Mouse (Mus musculus) small intestine, adult 2 months (tissue): ENCODE measurements around the gene Gm10392. TPM values are rescaled to one million over a fixed set of nuclear protein-coding genes. Genes with fewer than 3 reads are reported as not detected.

Experiments used
- H3K27ac ChIP-seq: fragments of 200-500 bp; 2 replicates; pipeline ENCODE4 v1.5.1; 2012; ENCODE audit warnings: low read depth, low read length, control low read depth, inconsistent platforms; ENCODE audit not compliant: insufficient read depth
- H3K27me3 ChIP-seq: fragments of 200-500 bp; 2 replicates; pipeline ENCODE4 v1.6.1; 2012; ENCODE audit warnings: mild to moderate bottlenecking, moderate library complexity, low read length, inconsistent platforms; ENCODE audit not compliant: control insufficient read depth, insufficient read depth
- H3K36me3 ChIP-seq: fragments of 200-500 bp; 2 replicates; pipeline ENCODE4 v1.6.1; 2012; ENCODE audit warnings: mild to moderate bottlenecking, low read length, control low read depth, inconsistent platforms; ENCODE audit not compliant: control insufficient read depth, insufficient read depth
- H3K4me1 ChIP-seq: fragments of 200-500 bp; 2 replicates; pipeline ENCODE4 v1.6.1; 2012; ENCODE audit warnings: low read length, inconsistent platforms, mixed read lengths; ENCODE audit not compliant: control insufficient read depth, insufficient read depth, insufficient read length
- H3K4me3 ChIP-seq: fragments of 200-500 bp; 2 replicates; pipeline ENCODE4 v1.5.1; 2012; ENCODE audit warnings: low read depth, mild to moderate bottlenecking, control low read depth, inconsistent platforms, low read length, moderate library complexity
- CTCF ChIP-seq: fragments of 200-500 bp; IDR thresholded peaks from 2 replicates; pipeline ENCODE4 v1.5.1; 2012; ENCODE audit warnings: low read depth, mild to moderate bottlenecking, control low read depth, inconsistent platforms, low read length, moderate library complexity, mixed read lengths; ENCODE audit not compliant: insufficient replicate concordance, insufficient read length; ENCODE audit errors: extremely low read depth
- POLR2A ChIP-seq: fragments of 200-500 bp; IDR thresholded peaks from 2 replicates; pipeline ENCODE4 v1.6.1; 2012; ENCODE audit warnings: low read depth, mild to moderate bottlenecking, control low read depth, inconsistent platforms, low read length, moderate library complexity
- WGBS: fragments of 180-500 bp; shearing (Covaris S2); methylation state at CpG from one replicate; pipeline ENCODE4 v1.1.7; 2018; 5-methylcytosine and 5-hydroxymethylcytosine counted together
- polyA plus RNA-seq: library from polyadenylated mRNA; depleted of rRNA; stranded (reverse); fragments of >200 nt; gene quantifications from 2 replicates; pipeline ENCODE4 v1.2.3, GENCODE M21; 2012

Gm10392 gene
- polyA plus RNA-seq, 1 experiment = not detected

- peaks cover 7% of the 10 kb centered on the region for H3K36me3 ChIP-seq
- TF ChIP-seq CTCF (no peak), POLR2A (no peak)
- H3K27me3 ChIP-seq = no peaks in the 10 kb centered on the region
- H3K27ac ChIP-seq = no peak overlapping the region
- WGBS = 69% methylated on average over 6 of the region's 6 CpGs
- H3K4me3 ChIP-seq = no peak overlapping the region
- peaks cover 42% of the 10 kb centered on the region for H3K4me1 ChIP-seq
These were observed 24.2 kb downstream of the Gm10392 start for GRCm38 (mm10) chr11:77494782-77495181.

GRCm38 (mm10) chr11:77494344-77494676 is 24.7 kb downstream of the Gm10392 start:
- H3K27ac ChIP-seq = peak overlapping the region; percentile 74
- peaks cover 42% of the 10 kb centered on the region for H3K4me1 ChIP-seq
- WGBS = 17% methylated on average over 4 of the region's 4 CpGs
- H3K4me3 ChIP-seq = peak overlapping the region; percentile 89
- H3K36me3 ChIP-seq = peaks cover 2% of the 10 kb centered on the region; the same call in 1 of the 2 replicates
- no peaks in the 10 kb centered on the region for H3K27me3 ChIP-seq
- TF ChIP-seq CTCF (no peak), POLR2A (0 out of 2 replicates have a peak, but pooled peaks have one; percentile 1)

DNA sequence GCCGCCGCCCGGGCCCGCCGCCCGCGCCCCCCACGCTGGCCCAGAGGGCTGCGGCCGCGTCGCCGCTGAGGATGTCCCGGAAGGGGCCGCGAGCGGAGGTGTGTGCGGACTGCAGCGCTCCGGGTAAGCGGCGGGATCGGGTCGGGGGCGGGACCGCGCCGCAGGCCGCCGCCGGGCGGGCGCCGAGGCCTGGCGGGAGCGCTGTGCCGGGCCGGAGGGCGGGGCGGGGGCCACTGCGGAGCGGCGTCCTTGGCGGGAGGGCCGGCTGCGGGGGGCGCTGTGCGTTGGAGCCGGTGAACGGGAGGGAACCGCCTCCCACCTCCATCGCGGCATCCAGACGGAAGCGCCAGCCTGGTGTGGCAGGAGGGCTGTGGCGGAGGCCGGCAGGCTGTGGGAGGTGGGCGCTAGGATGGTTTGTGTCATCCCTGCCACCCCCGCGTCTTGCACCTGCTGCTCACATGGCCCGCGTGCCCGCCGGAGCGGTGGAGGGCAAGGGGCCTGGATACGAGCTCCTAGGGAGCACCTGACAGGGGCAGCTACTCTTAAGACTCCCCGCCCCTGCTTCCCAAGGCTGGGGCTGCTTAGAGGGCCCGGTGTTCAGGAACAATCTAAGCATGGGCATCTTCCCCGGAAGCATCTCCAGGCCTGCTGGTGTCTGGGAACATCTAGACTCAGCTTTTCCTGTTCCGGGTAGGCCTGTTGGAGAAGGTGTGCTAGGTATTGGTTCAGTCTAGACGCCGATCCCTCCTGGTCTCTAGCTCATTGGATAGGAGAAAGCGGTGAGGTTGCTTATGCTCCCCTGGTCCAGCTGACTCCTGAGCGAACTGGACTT is 25.3 kb downstream of the Gm10392 start, which contains the start of gene Git1:
Gene Git1 (plus strand): TSS at position 51 of the 832 bp plus-strand sequence.
- peaks cover 44% of the 10 kb centered on the region for H3K4me1 ChIP-seq
- no peak for TF ChIP-seq CTCF
- peak; percentile 41; the same call in 1 of the 2 replicates for TF ChIP-seq POLR2A
- H3K27me3 ChIP-seq = no peaks in the 10 kb centered on the region
- H3K36me3 ChIP-seq = no peaks in the 10 kb centered on the region
- WGBS = 1% methylated on average over 72 of the region's 74 CpGs
- H3K4me3 ChIP-seq = peak within 1 kb of the TSS; percentile 89
- H3K27ac ChIP-seq = peak within 1 kb of the TSS; percentile 74

DNA sequence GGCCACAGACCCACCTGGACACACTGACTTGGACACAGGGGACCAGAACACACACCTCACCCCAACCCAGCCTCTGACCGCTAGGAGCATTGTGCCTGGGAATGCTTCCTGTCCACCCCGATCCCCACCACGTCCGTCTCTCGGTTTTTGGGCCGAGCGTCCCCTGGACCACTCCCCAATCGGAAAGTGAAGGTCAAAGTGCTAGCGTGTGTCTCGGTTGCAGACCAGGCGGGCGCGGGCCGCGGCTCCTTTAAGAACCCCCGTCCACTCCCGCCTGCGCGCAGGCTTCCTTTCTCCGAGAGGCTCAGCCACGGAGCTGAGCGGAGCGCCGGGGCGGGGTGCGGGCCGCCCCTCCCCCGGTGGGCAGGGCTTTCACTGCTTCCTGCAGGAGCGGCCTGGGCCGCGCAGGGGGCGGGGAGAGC is 26.1 kb downstream of the Gm10392 start:
- H3K36me3 ChIP-seq = no peaks in the 10 kb centered on the region
- 1% methylated on average over 32 of the region's 32 CpGs for WGBS
- H3K4me1 ChIP-seq = peaks cover 36% of the 10 kb centered on the region

GRCm38 (mm10) chr11:77492311-77492871 is 26.6 kb downstream of the Gm10392 start:
- Histone ChIP-seq H3K4me3 (peak overlapping the region; percentile 68), H3K27me3 (no peaks in the 10 kb centered on the region), H3K36me3 (no peaks in the 10 kb centered on the region), H3K4me1 (peaks cover 31% of the 10 kb centered on the region), H3K27ac (peak overlapping the region; percentile 49)
- no peak for TF ChIP-seq CTCF
- under 1% methylated on average over 18 of the region's 18 CpGs for WGBS

More for the DNA sequence above, 26.1 kb downstream of the Gm10392 start:
- TF ChIP-seq CTCF = no peak
- TF ChIP-seq POLR2A = peak; percentile 80
- Histone ChIP-seq H3K27me3 (no peaks in the 10 kb centered on the region), H3K27ac (peak overlapping the region; percentile 49), H3K4me3 (peak overlapping the region; percentile 68)

- H3K4me3 ChIP-seq = peak overlapping the region; percentile 45
- peaks cover 25% of the 10 kb centered on the region for H3K4me1 ChIP-seq
- H3K36me3 ChIP-seq = no peaks in the 10 kb centered on the region
- under 1% methylated on average over 23 of the region's 23 CpGs for WGBS
- H3K27me3 ChIP-seq = no peaks in the 10 kb centered on the region
- peak overlapping the region; percentile 45 for H3K27ac ChIP-seq
- TF ChIP-seq POLR2A = no peak
- TF ChIP-seq CTCF = no peak
These were observed 27.3 kb downstream of the Gm10392 start for GRCm38 (mm10) chr11:77491502-77492291.

DNA sequence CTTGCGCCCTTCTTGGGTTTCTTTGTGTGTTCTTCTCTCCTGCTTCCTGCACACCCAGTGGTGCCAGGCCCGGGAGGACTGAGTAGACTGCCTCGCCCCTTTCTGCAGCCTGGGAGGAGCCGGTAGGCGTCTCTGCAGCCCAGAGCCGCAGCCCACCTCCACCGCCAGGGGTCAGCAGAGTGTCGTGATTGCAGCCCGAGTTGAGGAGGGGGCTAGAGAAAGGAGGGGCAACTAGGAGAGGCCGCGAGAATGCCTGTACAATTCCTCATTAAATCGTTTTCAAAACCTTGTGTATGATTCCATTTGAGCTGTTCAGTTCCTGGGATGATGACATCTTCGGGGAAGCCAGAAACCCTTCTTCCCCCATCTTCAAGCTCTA is 27.9 kb downstream of the Gm10392 start:
- TF ChIP-seq POLR2A = peak; percentile 27; the same call in 1 of the 2 replicates
- peak; percentile 99 for TF ChIP-seq CTCF
- no peaks in the 10 kb centered on the region for H3K36me3 ChIP-seq
- peak overlapping the region; percentile 45 for H3K4me3 ChIP-seq
- no peaks in the 10 kb centered on the region for H3K27me3 ChIP-seq
- H3K27ac ChIP-seq = peak overlapping the region; percentile 45
- WGBS = under 1% methylated on average over 13 of the region's 13 CpGs
- H3K4me1 ChIP-seq = peaks cover 22% of the 10 kb centered on the region
